Comparison of ENCODE assay signal across 8 mouse cellular contexts in genomic region chr9:58248746-58249413, GRCm38 (mm10). TPM values are rescaled to one million over a fixed set of nuclear protein-coding genes. Genes with fewer than 3 reads are reported as not detected.
DNase-seq lines count a peak whose midpoint lies in the region; ATAC-seq and TF ChIP-seq lines count a peak whose summit lies in the region.

No protein-coding gene starts in this region.

- H3K4me2 ChIP-seq in kidney, embryonic 15.5 days = peak overlapping the region; percentile 77
- peak overlapping the region; percentile 50 for H3K4me2 ChIP-seq in hindbrain, embryonic 14.5 days (replicated peaks)
- peak overlapping the region; percentile 57 for H3K4me2 ChIP-seq in midbrain, embryonic 15.5 days

- H3K4me1 ChIP-seq in kidney, embryonic 15.5 days = peaks cover 52% of the 10 kb centered on the region
- peaks cover 3% of the 10 kb centered on the region; the same call in 1 of the 2 replicates for H3K4me1 ChIP-seq in bone marrow, adult 2 months (ENCODE audit: control insufficient read depth, insufficient read depth, low read length)
- H3K4me1 ChIP-seq in hindbrain, embryonic 14.5 days (replicated peaks; ENCODE audit: control insufficient read depth, insufficient read depth, low read length) = peaks cover 18% of the 10 kb centered on the region
- peaks cover 26% of the 10 kb centered on the region for H3K4me1 ChIP-seq in midbrain, embryonic 15.5 days

- H3K27me3 ChIP-seq in kidney, embryonic 15.5 days = no peaks in the 10 kb centered on the region
- no peaks in the 10 kb centered on the region for H3K27me3 ChIP-seq in hindbrain, embryonic 14.5 days (ENCODE audit: control insufficient read depth, insufficient read depth, low read length)
- H3K27me3 ChIP-seq in midbrain, embryonic 15.5 days (replicated peaks) = no peaks in the 10 kb centered on the region

- no peaks in the 10 kb centered on the region for H3K9me3 ChIP-seq in kidney, embryonic 15.5 days (replicated peaks)
- no peaks in the 10 kb centered on the region for H3K9me3 ChIP-seq in hindbrain, embryonic 14.5 days (ENCODE audit: control insufficient read depth, low read length)
- H3K9me3 ChIP-seq in midbrain, embryonic 15.5 days = no peaks in the 10 kb centered on the region

- peaks cover 24% of the 10 kb centered on the region for H3K36me3 ChIP-seq in kidney, embryonic 15.5 days
- no peaks in the 10 kb centered on the region for H3K36me3 ChIP-seq in hindbrain, embryonic 14.5 days (replicated peaks; ENCODE audit: control insufficient read depth, insufficient read depth)
- H3K36me3 ChIP-seq in midbrain, embryonic 15.5 days (replicated peaks) = no peaks in the 10 kb centered on the region

- peak overlapping the region; percentile 97 for H3K27ac ChIP-seq in kidney, embryonic 15.5 days
- peak overlapping the region; percentile 85 for H3K27ac ChIP-seq in bone marrow, adult 2 months (ENCODE audit: control insufficient read depth, insufficient read depth, low read depth, low read length, poor library complexity)
- no peak overlapping the region for H3K27ac ChIP-seq in hindbrain, embryonic 14.5 days
- no peak overlapping the region for H3K27ac ChIP-seq in midbrain, embryonic 15.5 days

- DNase-seq in kidney, adult 9 months = no peak
- no peak for DNase-seq in hindbrain, embryonic 14.5 days (ENCODE audit: low spot score)
- DNase-seq in urinary bladder, adult 18-20 months (ENCODE audit: low spot score in 2 of 2) = no peak
- no peak for DNase-seq in ovary, postnatal 10 days (ENCODE audit: low spot score)
- DNase-seq in cerebellum, adult 9-10 months = no peak

- TF ChIP-seq CTCF in bone marrow, adult 2 months (IDR thresholded peaks at IDR 0.05; ENCODE audit: control insufficient read depth, insufficient read depth, low read length) = no peak

- peak overlapping the region; percentile 80 for H3K9ac ChIP-seq in kidney, embryonic 15.5 days
- H3K9ac ChIP-seq in hindbrain, embryonic 14.5 days = peak overlapping the region; percentile 44; the same call in 1 of the 2 replicates
- peak overlapping the region; percentile 38; the same call in 1 of the 2 replicates for H3K9ac ChIP-seq in midbrain, embryonic 15.5 days

- no peak for ATAC-seq in kidney, embryonic 15.5 days (replicated peaks; ENCODE audit: low FRiP score)
- ATAC-seq in hindbrain, embryonic 14.5 days (ENCODE audit: low FRiP score) = no peak
- no peak for ATAC-seq in midbrain, embryonic 15.5 days (replicated peaks)

- 20% methylated on average over 7 of the region's 7 CpGs for WGBS in kidney, embryonic 15.5 days
- WGBS in bone marrow, adult 2 months = under 1% methylated on average over 7 of the region's 7 CpGs
- WGBS in hindbrain, embryonic 14.5 days = 54% methylated on average over 7 of the region's 7 CpGs
- WGBS in midbrain, embryonic 15.5 days = 51% methylated on average over 7 of the region's 7 CpGs

- TF ChIP-seq POLR2A in bone marrow, adult 2 months (IDR thresholded peaks at IDR 0.05; ENCODE audit: borderline replicate concordance, control insufficient read depth, low read depth, low read length) = no peak

- peak overlapping the region; percentile 63 for H3K4me3 ChIP-seq in kidney, embryonic 15.5 days (replicated peaks)
- H3K4me3 ChIP-seq in bone marrow, adult 2 months (replicated peaks; ENCODE audit: control insufficient read depth, low read depth, low read length) = peak overlapping the region; percentile 84
- H3K4me3 ChIP-seq in hindbrain, embryonic 14.5 days (replicated peaks; ENCODE audit: low read length) = peak overlapping the region; percentile 29
- H3K4me3 ChIP-seq in midbrain, embryonic 15.5 days = peak overlapping the region; percentile 37

RNA-seq across cellular contexts. Expression of gene Pml, which starts 0.7 kb away (rescaled TPM):
- polyA plus RNA-seq in kidney, embryonic 15.5 days (2015; fragmentation: Nextera tagmentation; extraction: Ambion mirVana) = 21.0 and 24.7 TPM in 2 replicates
- polyA plus RNA-seq in bone marrow, adult 2 months (2011; ENCODE audit: insufficient read depth, insufficient read length, low replicate concordance, missing spikeins) = 48.3 and 92.4 TPM in 2 replicates
- 4.3 and 4.4 TPM in 2 replicates for polyA plus RNA-seq in hindbrain, embryonic 14.5 days (2014; fragmentation: Nextera tagmentation; extraction: Ambion mirVana)
- 3.9 and 5.0 TPM in 2 replicates for polyA plus RNA-seq in midbrain, embryonic 15.5 days (2015; fragmentation: Nextera tagmentation; extraction: Ambion mirVana)

RNA-seq across cellular contexts. Expression of gene Stoml1, which starts 4.1 kb away (rescaled TPM):
- polyA plus RNA-seq in kidney, embryonic 15.5 days (2015; fragmentation: Nextera tagmentation; extraction: Ambion mirVana) = 29.9 and 33.6 TPM in 2 replicates
- polyA plus RNA-seq in bone marrow, adult 2 months (2011; ENCODE audit: insufficient read depth, insufficient read length, low replicate concordance, missing spikeins) = 14.4 and 24.5 TPM in 2 replicates
- 103 TPM in 2 replicates for polyA plus RNA-seq in hindbrain, embryonic 14.5 days (2014; fragmentation: Nextera tagmentation; extraction: Ambion mirVana)
- polyA plus RNA-seq in midbrain, embryonic 15.5 days (2015; fragmentation: Nextera tagmentation; extraction: Ambion mirVana) = 136 and 140 TPM in 2 replicates

RNA-seq across cellular contexts. Expression of gene Islr2, which starts 44.8 kb away (rescaled TPM):
- polyA plus RNA-seq in kidney, embryonic 15.5 days (2015; fragmentation: Nextera tagmentation; extraction: Ambion mirVana) = 0.39 and 0.51 TPM in 2 replicates
- polyA plus RNA-seq in bone marrow, adult 2 months (2011; ENCODE audit: insufficient read depth, insufficient read length, low replicate concordance, missing spikeins) = 0.49 TPM in 1 of 2 replicates, not detected in the other
- 7.2 and 17.2 TPM in 2 replicates for polyA plus RNA-seq in hindbrain, embryonic 14.5 days (2014; fragmentation: Nextera tagmentation; extraction: Ambion mirVana)
- 44.4 and 55.1 TPM in 2 replicates for polyA plus RNA-seq in midbrain, embryonic 15.5 days (2015; fragmentation: Nextera tagmentation; extraction: Ambion mirVana)

RNA-seq across cellular contexts. Expression of gene Islr, which starts 44.8 kb away (rescaled TPM):
- polyA plus RNA-seq in kidney, embryonic 15.5 days (2015; fragmentation: Nextera tagmentation; extraction: Ambion mirVana) = 78.7 and 94.7 TPM in 2 replicates
- polyA plus RNA-seq in bone marrow, adult 2 months (2011; ENCODE audit: insufficient read depth, insufficient read length, low replicate concordance, missing spikeins) = 4.2 and 6.3 TPM in 2 replicates
- 30.4 and 34.8 TPM in 2 replicates for polyA plus RNA-seq in hindbrain, embryonic 14.5 days (2014; fragmentation: Nextera tagmentation; extraction: Ambion mirVana)
- polyA plus RNA-seq in midbrain, embryonic 15.5 days (2015; fragmentation: Nextera tagmentation; extraction: Ambion mirVana) = 36.1 and 46.9 TPM in 2 replicates

Comparison
In these comparisons a context has a peak if more than half of its experiments do, and no peak if none do; other contexts are left out.
1. H3K27ac ChIP-seq: peak in kidney, embryonic 15.5 days (single experiment) and bone marrow, adult 2 months (single experiment); none in hindbrain, embryonic 14.5 days (single experiment) and midbrain, embryonic 15.5 days (single experiment).
2. H3K4me3 ChIP-seq: peak in every context shown above with its lines; median percentile 84 in bone marrow, adult 2 months; 63 in kidney, embryonic 15.5 days; 37 in midbrain, embryonic 15.5 days; 29 in hindbrain, embryonic 14.5 days.
3. Peak in every context shown above with its lines, with median percentiles within 50 percentile points of each other: H3K4me2 ChIP-seq and H3K9ac ChIP-seq.